Comparison of ENCODE assay signal across 8 mouse cellular contexts in the genomic region with DNA sequence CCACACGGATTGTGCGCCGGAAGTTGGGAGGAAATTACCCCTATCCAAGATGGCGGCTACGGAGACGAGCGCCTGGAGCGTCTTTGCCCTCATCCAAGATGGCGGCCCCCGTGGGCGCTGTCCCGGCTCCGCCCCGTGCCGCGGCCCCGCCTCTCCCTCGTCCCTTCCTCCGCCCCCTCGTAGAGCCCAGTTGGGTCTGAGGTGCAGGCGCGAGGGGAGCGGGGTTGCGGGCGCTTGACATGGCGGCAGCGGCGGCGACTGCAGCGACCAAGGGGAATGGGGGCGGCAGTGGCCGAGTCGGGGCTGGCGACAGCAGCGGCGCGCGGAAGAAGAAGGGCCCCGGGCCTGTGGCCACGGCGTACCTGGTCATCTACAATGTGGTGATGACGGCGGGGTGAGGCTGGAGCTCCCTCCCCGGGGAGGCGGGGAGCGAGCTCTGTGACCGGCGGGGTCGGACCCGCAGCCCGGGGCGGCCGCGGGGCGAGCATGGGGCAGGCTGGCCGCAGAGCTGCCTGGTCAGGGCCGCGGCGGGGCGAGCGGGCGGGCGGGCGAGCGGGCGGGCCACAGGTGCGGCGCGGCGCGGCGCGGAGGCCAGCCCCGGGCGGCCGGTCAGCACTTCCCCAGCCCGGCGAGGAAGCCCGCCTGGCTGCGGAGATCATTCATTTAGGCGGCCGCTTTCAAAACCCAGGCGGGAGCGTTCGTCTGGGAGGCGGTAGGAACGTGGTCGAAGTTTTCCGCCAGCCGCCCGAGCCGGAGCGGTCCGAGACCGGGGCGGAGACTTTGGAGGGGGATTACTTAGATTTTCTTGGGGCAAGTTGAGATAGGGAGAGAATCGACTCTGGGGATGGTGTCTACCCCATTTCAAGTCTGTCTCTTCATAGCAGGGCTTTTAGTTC. TPM values are rescaled to one million over a fixed set of nuclear protein-coding genes. Genes with fewer than 3 reads are reported as not detected.
DNase-seq lines count a peak whose midpoint lies in the region; ATAC-seq and TF ChIP-seq lines count a peak whose summit lies in the region.

Gene Hacd2, plus strand, starts transcription at position 187 of the 896 bp plus-strand sequence.

- ATAC-seq in embryonic facial prominence, embryonic 14.5 days (ENCODE audit: low read depth), result peak; percentile 99
- peak; percentile 98 for ATAC-seq in limb, embryonic 14.5 days (ENCODE audit: low FRiP score, low read depth)
- peak; percentile 97 for ATAC-seq in midbrain, postnatal 0 days (ENCODE audit: low FRiP score)

- DNase-seq in 3T3-L1 (ENCODE audit: low read depth, low spot score), result peak; percentile 97
- DNase-seq in adrenal gland, postnatal 4 days (ENCODE audit: low spot score in 2 of 2), result peak; percentile 90 to 91
- peak; percentile 97 for DNase-seq in embryonic facial prominence, embryonic 14.5 days (ENCODE audit: low spot score)
- peak; percentile 94 for DNase-seq in heart, adult 8-10 months (ENCODE audit: low spot score)
- peak; percentile 97 for DNase-seq in kidney, adult 9 months
- DNase-seq in limb, embryonic 14.5 days (ENCODE audit: low spot score), result peak; percentile 96
- peak; percentile 97 for DNase-seq in midbrain, postnatal 0 days (ENCODE audit: low spot score)
- DNase-seq in spleen, postnatal 14 days (ENCODE audit: low spot score in 2 of 2), result peak; percentile 88 to 92

- peak within 1 kb of the TSS; percentile 68 for H3K27ac ChIP-seq in embryonic facial prominence, embryonic 14.5 days (replicated peaks; ENCODE audit: low read depth, low read length)
- H3K27ac ChIP-seq in limb, embryonic 14.5 days (replicated peaks; ENCODE audit: low read depth, low read length), result peak within 1 kb of the TSS; percentile 71
- H3K27ac ChIP-seq in midbrain, postnatal 0 days (ENCODE audit: low read depth, low read length), result peak within 1 kb of the TSS; percentile 81

- H3K9me3 ChIP-seq in embryonic facial prominence, embryonic 14.5 days (ENCODE audit: control insufficient read depth, low read length), result peaks cover 4% of the 10 kb centered on the region; the same call in 1 of the 2 replicates
- H3K9me3 ChIP-seq in limb, embryonic 14.5 days (ENCODE audit: control insufficient read depth, low read length), result no peaks in the 10 kb centered on the region
- H3K9me3 ChIP-seq in midbrain, postnatal 0 days (ENCODE audit: low read length), result no peaks in the 10 kb centered on the region

- TF ChIP-seq CTCF in midbrain, postnatal 0 days (IDR thresholded peaks at IDR 0.05), result no peak

- peak within 1 kb of the TSS; percentile 91 for H3K4me3 ChIP-seq in embryonic facial prominence, embryonic 14.5 days (ENCODE audit: low read depth, low read length)
- peak within 1 kb of the TSS; percentile 92 for H3K4me3 ChIP-seq in limb, embryonic 14.5 days (replicated peaks; ENCODE audit: low read length)
- H3K4me3 ChIP-seq in midbrain, postnatal 0 days (ENCODE audit: low read depth, low read length), result peak within 1 kb of the TSS; percentile 73

- 0 out of 2 replicates have a peak, but pooled peaks have one; percentile 82 for TF ChIP-seq POLR2A in limb, embryonic 14.5 days (IDR thresholded peaks at IDR 0.05; ENCODE audit: borderline replicate concordance, extremely low read depth, insufficient read depth, insufficient read length)

- H3K36me3 ChIP-seq in embryonic facial prominence, embryonic 14.5 days (ENCODE audit: control insufficient read depth, insufficient read depth, low read length), result peaks cover 4% of the 10 kb centered on the region; the same call in 1 of the 2 replicates
- peaks cover 3% of the 10 kb centered on the region; the same call in 1 of the 2 replicates for H3K36me3 ChIP-seq in limb, embryonic 14.5 days (ENCODE audit: control insufficient read depth, insufficient read depth, low read length)
- H3K36me3 ChIP-seq in midbrain, postnatal 0 days (ENCODE audit: insufficient read depth, low read length), result no peaks in the 10 kb centered on the region

- under 1% methylated on average over 52 of the region's 97 CpGs for WGBS in embryonic facial prominence, embryonic 14.5 days
- 0% methylated on average over 47 of the region's 97 CpGs for WGBS in limb, embryonic 14.5 days
- 1% methylated on average over 77 of the region's 97 CpGs for WGBS in midbrain, postnatal 0 days

- no peaks in the 10 kb centered on the region for H3K4me1 ChIP-seq in embryonic facial prominence, embryonic 14.5 days (ENCODE audit: control insufficient read depth, insufficient read depth, low read length)
- H3K4me1 ChIP-seq in limb, embryonic 14.5 days (ENCODE audit: control insufficient read depth, insufficient read depth, low read length), result no peaks in the 10 kb centered on the region
- no peaks in the 10 kb centered on the region for H3K4me1 ChIP-seq in midbrain, postnatal 0 days (ENCODE audit: insufficient read depth, low read length)

- H3K9ac ChIP-seq in embryonic facial prominence, embryonic 14.5 days (ENCODE audit: low read depth, low read length), result peak within 1 kb of the TSS; percentile 79
- H3K9ac ChIP-seq in limb, embryonic 14.5 days (ENCODE audit: low read depth, low read length, severe bottlenecking), result peak within 1 kb of the TSS; percentile 83
- H3K9ac ChIP-seq in midbrain, postnatal 0 days (replicated peaks; ENCODE audit: low read length, poor library complexity, severe bottlenecking), result peak within 1 kb of the TSS; percentile 70

- H3K4me2 ChIP-seq in embryonic facial prominence, embryonic 14.5 days (ENCODE audit: low read depth, low read length), result peak within 1 kb of the TSS; percentile 52
- peak within 1 kb of the TSS; percentile 63 for H3K4me2 ChIP-seq in limb, embryonic 14.5 days (replicated peaks; ENCODE audit: low read depth, low read length, severe bottlenecking)
- H3K4me2 ChIP-seq in midbrain, postnatal 0 days (ENCODE audit: low read depth, low read length, poor library complexity, severe bottlenecking), result peak within 1 kb of the TSS; percentile 61

- H3K27me3 ChIP-seq in embryonic facial prominence, embryonic 14.5 days (replicated peaks; ENCODE audit: control insufficient read depth, insufficient read depth, low read length), result peaks cover 19% of the 10 kb centered on the region
- H3K27me3 ChIP-seq in limb, embryonic 14.5 days (ENCODE audit: control insufficient read depth, insufficient read depth, low read length), result no peaks in the 10 kb centered on the region; the same call in 1 of the 2 replicates
- H3K27me3 ChIP-seq in midbrain, postnatal 0 days (ENCODE audit: insufficient read depth, low read length), result peaks cover 4% of the 10 kb centered on the region; the same call in 1 of the 2 replicates

RNA-seq across cellular contexts. Expression of gene Hacd2, which starts in this region (rescaled TPM):
- total RNA-seq in adrenal gland, postnatal 4 days (2021), result 10 to 100 TPM; 21.8 to 26.1 TPM
- polyA plus RNA-seq in embryonic facial prominence, embryonic 14.5 days (2014; fragmentation: Nextera tagmentation; extraction: Ambion mirVana), result 56.8 and 61.8 TPM in 2 replicates
- total RNA-seq in heart, adult 8-10 months (2022), result 1 to 10 TPM; 5.2 to 9.7 (median 8.3) TPM
- polyA plus RNA-seq in limb, embryonic 14.5 days (2012; rRNA removed), result 33.3 and 52.8 TPM in 2 replicates
- 62.2 TPM in 2 replicates for polyA plus RNA-seq in limb, embryonic 14.5 days (2014; fragmentation: Nextera tagmentation; extraction: Ambion mirVana)
- 14.6 and 28.4 TPM in 2 replicates for total RNA-seq in midbrain, postnatal 0 days (2014; rRNA removed)
- 48.4 and 49.4 TPM in 2 replicates for polyA plus RNA-seq in midbrain, postnatal 0 days (2015; fragmentation: Nextera tagmentation; extraction: Ambion mirVana)

Comparison
In these comparisons a context has a peak if more than half of its experiments do, and no peak if none do; other contexts are left out.
1. Peak in every context shown above with its lines: DNase-seq, ATAC-seq, H3K4me3 ChIP-seq and H3K27ac ChIP-seq.